Mouse (Mus musculus) megakaryocyte, embryonic 14.5 days (primary cell): ENCODE measurements at regions not wholly inside any gene's neighbourhood (a gene's known extent, or its start where the extent isn't known, plus 50 kb on each side); places are given as distances from the start of the nearest gene placed in this dataset.

ENCODE experiments used
- H3K27me3 ChIP-seq: replicated peaks from 2 replicates; pipeline ENCODE3; 2012; ENCODE audit warnings: inconsistent platforms
- H3K36me3 ChIP-seq: replicated peaks from 2 replicates; pipeline ENCODE3; 2012; ENCODE audit warnings: low read length, inconsistent platforms, mixed read lengths
- H3K4me1 ChIP-seq: 2 replicates; pipeline ENCODE4 v1.6.1; 2012; ENCODE audit warnings: inconsistent platforms
- H3K4me3 ChIP-seq: replicated peaks from 2 replicates; pipeline ENCODE3; 2012; ENCODE audit warnings: moderate library complexity, mild to moderate bottlenecking, inconsistent platforms
- H3K9me3 ChIP-seq: 2 replicates; pipeline ENCODE4 v1.6.1; 2012; ENCODE audit warnings: inconsistent platforms
- FLI1 ChIP-seq: IDR thresholded peaks from 2 replicates; pipeline ENCODE4 v1.6.1; 2012; ENCODE audit warnings: low read length, inconsistent platforms, mixed read lengths
- GATA1 ChIP-seq: IDR thresholded peaks from 3 replicates; pipeline ENCODE4 v1.6.1; 2012; ENCODE audit warnings: mixed read lengths, low read length, inconsistent platforms, borderline replicate concordance

DNA sequence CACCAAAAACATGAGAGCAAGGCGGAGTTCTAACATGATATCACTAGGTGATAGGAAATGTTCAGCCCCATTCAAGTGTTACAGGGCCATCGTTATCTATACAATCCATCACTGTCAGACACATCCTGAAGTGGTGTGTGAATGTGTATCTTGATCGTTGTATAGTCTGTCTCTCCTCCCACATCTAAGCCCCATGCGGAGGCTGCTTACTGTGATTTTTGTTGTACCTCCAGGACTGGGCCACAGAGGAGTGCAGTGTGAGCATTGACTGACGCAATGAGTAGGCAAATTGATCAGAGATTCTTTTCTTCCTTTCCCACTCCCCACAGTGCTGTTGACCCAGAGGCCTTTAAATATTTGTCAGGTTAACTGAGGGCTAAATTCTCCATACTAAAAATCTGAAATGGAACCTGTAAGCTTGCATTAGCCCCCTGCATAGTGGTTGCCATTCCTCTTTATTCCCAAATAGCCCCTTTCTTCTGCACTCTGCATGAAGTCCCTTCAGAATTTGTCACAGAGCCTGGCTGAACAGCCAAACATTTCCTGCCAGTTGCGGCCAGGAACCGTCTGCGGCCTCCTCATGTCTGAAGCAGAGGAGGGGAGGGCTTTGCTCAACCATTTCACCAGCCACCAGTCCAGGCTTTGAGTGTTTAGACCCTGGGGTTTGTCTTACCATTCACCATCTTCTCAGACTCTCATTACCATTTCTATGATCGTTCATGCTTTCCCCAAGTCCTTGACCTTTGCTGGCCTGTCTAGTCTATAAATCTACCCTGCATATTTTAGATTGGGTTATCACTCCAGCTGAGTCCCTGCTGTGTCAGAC is 119.3 kb downstream of the Ttc8 start:
- Histone ChIP-seq H3K4me3 (no peak overlapping the region), H3K27me3 (no peaks in the 10 kb centered on the region), H3K4me1 (no peaks in the 10 kb centered on the region), H3K36me3 (no peaks in the 10 kb centered on the region), H3K9me3 (no peaks in the 10 kb centered on the region)
- TF ChIP-seq GATA1 (no peak), FLI1 (no peak)

DNA sequence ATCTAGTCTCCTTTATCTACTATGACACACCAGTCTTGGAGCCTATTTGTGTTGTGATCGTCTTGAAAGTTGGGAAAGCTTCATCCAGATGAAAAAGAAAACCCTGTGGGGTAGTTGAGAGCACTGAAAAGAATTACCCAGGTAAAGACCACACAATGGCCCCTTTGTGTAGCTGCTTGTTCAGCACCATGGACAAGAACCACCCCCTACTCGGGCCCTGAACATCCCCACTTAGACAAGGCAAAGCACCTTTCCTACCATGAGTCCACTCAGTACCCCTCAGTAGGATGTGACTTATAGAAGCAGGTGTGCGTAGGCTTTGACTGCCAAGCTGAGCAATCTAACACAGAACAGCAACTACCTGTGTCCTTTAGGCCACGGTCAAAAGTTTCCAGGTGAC is 121.2 kb downstream of the Ttc8 start:
- Histone ChIP-seq H3K4me1 (no peaks in the 10 kb centered on the region), H3K36me3 (no peaks in the 10 kb centered on the region), H3K27me3 (no peaks in the 10 kb centered on the region), H3K9me3 (no peaks in the 10 kb centered on the region), H3K4me3 (no peak overlapping the region)
- TF ChIP-seq GATA1 (no peak), FLI1 (no peak)

DNA sequence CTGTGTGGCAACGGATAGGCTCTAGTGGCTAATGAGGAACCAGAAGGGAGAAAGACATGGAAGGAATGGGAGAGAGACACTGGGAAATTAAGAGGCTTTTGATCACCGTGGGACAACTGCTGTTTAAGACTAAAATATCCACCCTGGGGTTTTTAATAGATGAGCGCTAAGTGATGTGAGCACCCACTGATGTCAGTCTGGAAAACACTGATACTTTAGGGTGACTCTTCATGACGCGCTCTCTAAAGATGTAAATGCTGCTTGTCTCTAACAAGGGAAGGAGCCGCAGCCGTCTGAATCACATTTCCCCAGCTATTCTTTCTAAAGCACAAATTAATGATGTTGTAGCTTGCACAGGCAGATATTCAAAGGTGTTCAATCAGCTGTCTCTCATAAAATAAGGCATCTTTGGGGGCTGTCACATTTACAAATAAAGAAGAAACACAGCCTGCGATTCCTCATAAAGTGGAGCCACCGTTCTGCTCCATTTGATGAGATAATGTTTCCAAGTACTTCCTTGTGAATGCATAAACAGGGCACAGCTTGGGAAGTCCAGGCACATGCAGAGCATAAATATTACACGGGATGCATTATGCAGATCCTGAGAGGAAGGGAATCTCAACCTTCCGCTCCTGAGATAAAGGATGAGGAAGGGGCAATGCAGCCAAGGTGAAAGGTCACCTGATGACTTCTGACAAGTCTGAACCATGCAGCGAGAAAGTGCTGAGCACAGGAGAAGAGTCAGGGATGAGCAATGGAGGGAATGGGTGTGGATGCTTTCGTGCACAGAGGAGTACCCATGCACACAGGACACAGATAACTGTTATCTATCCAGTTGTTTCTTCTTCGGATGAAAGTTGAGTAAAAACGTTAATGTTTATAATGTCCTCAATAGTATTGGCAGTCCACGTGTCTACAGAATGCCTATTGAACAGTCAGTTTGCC is 122.8 kb downstream of the Ttc8 start:
- Histone ChIP-seq H3K27me3 (no peaks in the 10 kb centered on the region), H3K4me3 (no peak overlapping the region), H3K4me1 (no peaks in the 10 kb centered on the region), H3K9me3 (peaks cover under 1% of the 10 kb centered on the region; the same call in 1 of the 2 replicates), H3K36me3 (no peaks in the 10 kb centered on the region)
- TF ChIP-seq GATA1 (no peak), FLI1 (no peak)

DNA sequence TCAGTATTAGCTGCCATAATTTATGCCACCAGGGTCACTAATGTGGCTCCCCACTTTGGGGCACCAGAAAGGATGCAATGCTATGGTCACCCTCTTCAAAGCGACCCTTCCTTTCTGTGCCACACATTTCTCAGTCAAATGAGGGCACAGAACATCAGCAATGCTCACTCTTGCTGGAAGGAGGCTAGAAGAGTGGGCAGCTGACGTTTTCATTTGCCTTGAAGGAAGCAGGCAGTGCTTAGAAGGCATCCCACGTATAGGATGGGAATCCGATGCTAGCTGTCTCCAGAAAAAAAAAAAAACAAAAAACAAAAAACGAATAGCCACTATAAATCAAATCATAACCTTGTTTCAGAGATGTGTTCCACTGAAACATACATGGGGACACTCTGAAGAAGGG is 124.1 kb downstream of the Ttc8 start:
- TF ChIP-seq FLI1 (no peak), GATA1 (no peak)
- no peaks in the 10 kb centered on the region for H3K36me3 ChIP-seq
- H3K27me3 ChIP-seq: no peaks in the 10 kb centered on the region
- H3K4me3 ChIP-seq: no peak overlapping the region
- no peaks in the 10 kb centered on the region for H3K4me1 ChIP-seq
- peaks cover 6% of the 10 kb centered on the region; the same call in 1 of the 2 replicates for H3K9me3 ChIP-seq

DNA sequence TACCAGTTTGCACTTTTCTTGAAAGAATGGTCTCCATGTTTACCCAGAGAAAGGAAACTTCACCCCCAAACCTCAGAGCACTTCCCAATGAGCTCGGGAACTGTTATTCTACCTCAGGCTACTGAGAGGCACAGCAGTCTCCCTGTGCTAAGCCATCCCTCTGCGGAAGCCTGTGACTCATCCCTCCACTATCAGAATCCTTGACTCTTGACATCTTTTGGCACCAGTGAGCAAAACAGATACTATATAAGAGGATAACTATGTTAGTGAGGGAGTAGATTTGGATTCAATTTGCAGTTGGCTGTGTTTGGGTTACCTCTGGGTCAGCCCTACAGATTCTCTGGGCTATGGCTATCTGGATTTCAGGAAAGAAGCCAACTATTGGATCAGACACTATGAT is 130.1 kb downstream of the Ttc8 start:
- Histone ChIP-seq H3K4me1 (no peaks in the 10 kb centered on the region), H3K27me3 (peaks cover 2% of the 10 kb centered on the region), H3K36me3 (no peaks in the 10 kb centered on the region), H3K4me3 (no peak overlapping the region), H3K9me3 (peaks cover 6% of the 10 kb centered on the region; the same call in 1 of the 2 replicates)
- TF ChIP-seq GATA1 (no peak), FLI1 (no peak)

DNA sequence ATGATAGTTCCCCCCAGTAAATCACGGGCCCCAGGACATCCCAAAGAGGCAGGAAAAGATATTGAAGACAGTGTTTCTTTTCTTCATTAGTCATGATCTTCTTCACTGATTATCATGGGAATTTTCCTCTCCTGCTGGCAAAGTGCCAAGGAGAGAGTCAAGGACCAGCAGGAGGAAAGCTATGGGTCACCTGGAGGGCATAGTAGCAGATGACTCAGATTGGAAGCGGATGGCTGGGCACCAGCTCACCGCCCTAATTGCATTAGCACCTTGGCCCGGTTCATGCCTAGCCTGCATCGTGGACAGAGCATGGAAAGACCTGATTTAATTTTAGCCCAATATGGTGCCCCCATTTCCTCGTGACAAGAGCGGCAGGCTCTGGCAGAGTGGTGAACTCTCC is 132.2 kb downstream of the Ttc8 start:
- Histone ChIP-seq H3K9me3 (peaks cover 6% of the 10 kb centered on the region; the same call in 1 of the 2 replicates), H3K36me3 (no peaks in the 10 kb centered on the region), H3K27me3 (peaks cover 4% of the 10 kb centered on the region), H3K4me1 (no peaks in the 10 kb centered on the region), H3K4me3 (no peak overlapping the region)
- TF ChIP-seq GATA1 (no peak), FLI1 (no peak)

DNA sequence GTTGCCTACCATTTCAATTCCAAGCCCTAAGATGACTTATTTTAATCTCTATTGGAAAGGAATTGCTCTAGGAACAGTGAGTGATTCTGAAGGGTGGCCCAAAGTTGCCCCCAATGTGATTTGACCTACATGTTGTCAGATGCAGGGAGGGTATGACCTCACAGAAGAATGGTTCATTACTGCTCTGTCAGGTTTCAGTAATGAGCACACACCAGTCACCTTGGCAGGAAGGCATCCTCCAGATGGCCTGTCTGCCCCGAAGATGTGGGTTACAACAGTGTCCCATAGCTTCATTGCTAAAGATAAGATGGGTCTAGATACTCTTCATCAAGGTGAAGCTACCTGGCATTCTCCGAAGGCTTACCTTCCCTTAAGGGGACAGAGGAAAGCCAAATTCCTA is 137.1 kb downstream of the Ttc8 start:
- H3K4me1 ChIP-seq: no peaks in the 10 kb centered on the region
- no peak overlapping the region for H3K4me3 ChIP-seq
- no peaks in the 10 kb centered on the region for H3K36me3 ChIP-seq
- H3K27me3 ChIP-seq: peaks cover 2% of the 10 kb centered on the region
- TF ChIP-seq GATA1 (no peak), FLI1 (no peak)
- 0 out of 2 replicates have a peak, but pooled peaks cover 4% of the 10 kb centered on the region for H3K9me3 ChIP-seq

GRCm38 (mm10) chr12:99058916-99059315 is 138.5 kb downstream of the Ttc8 start:
- Histone ChIP-seq H3K27me3 (peaks cover 2% of the 10 kb centered on the region), H3K9me3 (peaks cover 7% of the 10 kb centered on the region), H3K4me3 (no peak overlapping the region), H3K36me3 (no peaks in the 10 kb centered on the region), H3K4me1 (peaks cover 5% of the 10 kb centered on the region)
- TF ChIP-seq GATA1: no peak
- TF ChIP-seq FLI1: no peak

DNA sequence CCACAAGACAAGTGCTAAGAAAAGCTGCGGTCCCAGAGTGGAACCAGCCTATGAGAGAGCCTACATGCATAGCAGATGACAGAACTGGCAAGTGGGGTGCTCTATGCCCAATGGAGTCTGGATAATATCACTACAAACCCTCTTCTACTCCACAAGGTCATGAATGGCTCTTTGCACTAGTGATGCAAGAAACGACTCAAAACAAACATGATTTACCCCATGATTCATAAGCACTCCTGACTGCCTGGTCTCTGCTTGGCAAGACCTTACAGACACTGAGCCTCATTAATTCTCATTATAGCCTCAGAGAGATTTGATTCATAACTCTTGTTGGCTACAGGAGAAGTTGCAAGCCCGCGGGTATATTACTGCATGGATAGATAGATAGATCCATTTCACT is 139.1 kb downstream of the Ttc8 start:
- H3K36me3 ChIP-seq: no peaks in the 10 kb centered on the region
- H3K4me1 ChIP-seq: peaks cover 6% of the 10 kb centered on the region
- TF ChIP-seq FLI1: no peak
- H3K4me3 ChIP-seq: no peak overlapping the region
- peaks cover 13% of the 10 kb centered on the region for H3K9me3 ChIP-seq
- H3K27me3 ChIP-seq: peaks cover 2% of the 10 kb centered on the region

- Histone ChIP-seq H3K4me1 (peaks cover 6% of the 10 kb centered on the region), H3K36me3 (no peaks in the 10 kb centered on the region), H3K27me3 (peaks cover 2% of the 10 kb centered on the region), H3K9me3 (peaks cover 13% of the 10 kb centered on the region), H3K4me3 (no peak overlapping the region)
- TF ChIP-seq GATA1: no peak
- TF ChIP-seq FLI1: no peak
These were observed 140.3 kb downstream of the Ttc8 start for GRCm38 (mm10) chr12:99060702-99061101.

DNA sequence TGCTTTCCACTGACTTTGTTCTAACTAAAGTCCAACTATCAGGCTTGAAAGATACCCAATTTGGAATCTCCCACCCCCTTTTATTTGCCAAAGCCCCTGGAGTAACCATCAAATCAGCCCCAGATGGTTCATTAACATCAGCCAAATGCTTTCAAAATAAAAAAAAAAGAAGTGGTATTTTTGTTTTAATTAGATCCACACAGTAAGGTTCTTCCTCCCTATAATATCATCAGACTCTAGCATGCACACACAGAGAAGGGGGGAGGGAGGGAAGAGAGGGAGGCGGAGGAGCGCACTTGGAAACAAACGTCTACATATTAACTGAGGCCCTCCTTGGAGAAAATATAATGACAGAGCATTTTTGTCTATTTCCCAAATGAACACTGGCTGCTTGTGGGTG is 143.1 kb downstream of the Ttc8 start:
- TF ChIP-seq GATA1: no peak
- H3K27me3 ChIP-seq: no peaks in the 10 kb centered on the region
- H3K4me1 ChIP-seq: peaks cover 6% of the 10 kb centered on the region
- H3K36me3 ChIP-seq: no peaks in the 10 kb centered on the region
- H3K9me3 ChIP-seq: peaks cover 13% of the 10 kb centered on the region
- H3K4me3 ChIP-seq: no peak overlapping the region
